Mouse (Mus musculus): ENCODE measurements around the gene Gm49394. TPM values are rescaled to one million over a fixed set of nuclear protein-coding genes. Genes with fewer than 3 reads are reported as not detected.

Gene Gm49394
- polyA plus RNA-seq, 1 experiment: not detected

DNA sequence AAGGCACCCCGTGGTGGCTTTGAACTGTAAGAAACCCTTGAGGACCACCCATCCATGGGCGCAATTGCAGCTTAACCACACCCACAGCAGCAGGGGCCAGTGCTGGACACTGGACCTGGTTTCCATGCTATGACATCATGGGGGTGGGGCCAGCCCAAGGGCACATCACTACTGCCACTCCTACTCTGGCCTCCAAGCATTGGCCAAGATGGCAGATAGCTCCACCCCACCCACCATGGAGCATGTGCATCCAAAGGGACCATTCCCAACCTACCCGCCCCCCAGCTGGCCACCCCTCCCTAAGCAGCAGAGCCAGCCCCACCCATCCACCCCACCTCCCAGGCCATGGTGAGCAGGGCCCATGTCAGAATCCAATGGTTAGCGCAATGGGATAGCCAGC lies 13.7 kb downstream of the Gm49394 start:
- 76% methylated on average over 4 of the region's 4 CpGs for WGBS
- Histone ChIP-seq H3K4me1 (ENCODE audit: control insufficient read depth, insufficient read depth, low read length) (no peaks in the 10 kb centered on the region), H3K27ac (ENCODE audit: control insufficient read depth, insufficient read depth, low read depth, low read length, poor library complexity) (no peak overlapping the region), H3K4me3 (replicated peaks; ENCODE audit: control insufficient read depth, low read depth, low read length) (no peak overlapping the region)
- no peak for TF ChIP-seq CTCF (IDR thresholded peaks at IDR 0.05; ENCODE audit: control insufficient read depth, insufficient read depth, low read length)
- TF ChIP-seq POLR2A (IDR thresholded peaks at IDR 0.05; ENCODE audit: borderline replicate concordance, control insufficient read depth, low read depth, low read length): no peak

- Histone ChIP-seq H3K4me3 (replicated peaks; ENCODE audit: control insufficient read depth, low read depth, low read length) (no peak overlapping the region), H3K27ac (ENCODE audit: control insufficient read depth, insufficient read depth, low read depth, low read length, poor library complexity) (no peak overlapping the region), H3K4me1 (ENCODE audit: control insufficient read depth, insufficient read depth, low read length) (no peaks in the 10 kb centered on the region)
- TF ChIP-seq POLR2A (IDR thresholded peaks at IDR 0.05; ENCODE audit: borderline replicate concordance, control insufficient read depth, low read depth, low read length) (no peak), CTCF (IDR thresholded peaks at IDR 0.05; ENCODE audit: control insufficient read depth, insufficient read depth, low read length) (no peak)
- WGBS: 49% methylated on average over 11 of the region's 11 CpGs
Measured at GRCm38 (mm10) chr7:142655633-142656032, 14.1 kb downstream of the Gm49394 start.

DNA sequence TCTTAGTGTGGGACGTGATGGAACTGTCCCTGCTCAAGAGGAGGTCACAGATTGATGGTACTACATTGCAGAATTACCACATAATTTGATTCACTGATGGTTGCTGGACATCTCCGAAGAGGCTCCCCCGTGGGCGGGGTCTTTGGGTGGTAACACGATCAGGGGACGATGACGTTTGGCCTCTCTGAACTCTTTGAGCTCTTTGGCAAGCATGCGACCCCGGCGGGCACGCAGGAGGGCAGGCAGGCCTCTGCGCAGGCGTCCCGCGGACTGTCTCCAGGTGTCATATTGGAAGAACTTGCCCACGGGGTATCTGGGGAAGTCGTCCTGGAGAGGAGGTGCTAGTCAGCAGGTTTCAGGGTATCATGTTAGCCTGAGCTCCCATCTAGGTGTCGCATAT lies 16.0 kb downstream of the Gm49394 start:
- WGBS: 44% methylated on average over 18 of the region's 18 CpGs
- no peak for TF ChIP-seq CTCF (IDR thresholded peaks at IDR 0.05; ENCODE audit: control insufficient read depth, insufficient read depth, low read length)

DNA sequence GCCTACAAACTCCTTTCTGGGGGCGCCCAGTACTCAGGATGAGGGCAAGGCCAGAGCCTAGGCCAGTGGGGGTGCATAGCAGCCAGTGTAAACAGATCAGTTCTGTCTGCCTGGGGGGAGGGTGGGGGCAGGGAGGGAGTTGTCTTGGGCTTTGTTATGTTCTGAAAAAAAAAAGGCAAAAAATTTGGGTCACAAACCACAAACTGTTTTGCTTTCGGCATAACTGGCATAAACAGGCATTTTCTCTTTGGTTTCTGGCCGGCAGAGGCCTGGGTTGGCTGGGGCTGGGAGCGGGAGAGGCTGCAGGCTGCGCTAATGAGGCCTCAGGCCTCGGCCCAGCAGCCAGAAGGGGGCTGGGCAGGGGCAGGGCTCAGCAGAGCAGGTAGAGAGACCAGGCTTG lies 23.1 kb downstream of the Gm49394 start:
- no peak for TF ChIP-seq CTCF (IDR thresholded peaks at IDR 0.05; ENCODE audit: control insufficient read depth, insufficient read depth, low read length)
- TF ChIP-seq POLR2A (IDR thresholded peaks at IDR 0.05; ENCODE audit: borderline replicate concordance, control insufficient read depth, low read depth, low read length): no peak
- Histone ChIP-seq H3K27ac (ENCODE audit: control insufficient read depth, insufficient read depth, low read depth, low read length, poor library complexity) (no peak overlapping the region), H3K4me1 (ENCODE audit: control insufficient read depth, insufficient read depth, low read length) (no peaks in the 10 kb centered on the region), H3K4me3 (replicated peaks; ENCODE audit: control insufficient read depth, low read depth, low read length) (no peak overlapping the region)
- 72% methylated on average over 6 of the region's 6 CpGs for WGBS

More for the DNA sequence above, 16.0 kb downstream of the Gm49394 start:
- H3K4me3 ChIP-seq (replicated peaks; ENCODE audit: control insufficient read depth, low read depth, low read length): no peak overlapping the region
- no peaks in the 10 kb centered on the region for H3K4me1 ChIP-seq (ENCODE audit: control insufficient read depth, insufficient read depth, low read length)
- no peak overlapping the region for H3K27ac ChIP-seq (ENCODE audit: control insufficient read depth, insufficient read depth, low read depth, low read length, poor library complexity)

GRCm38 (mm10) chr7:142645045-142645444 lies 24.7 kb downstream of the Gm49394 start:
- no peak overlapping the region for H3K4me3 ChIP-seq (replicated peaks; ENCODE audit: control insufficient read depth, low read depth, low read length)
- WGBS: 32% methylated on average over 5 of the region's 5 CpGs
- no peaks in the 10 kb centered on the region for H3K4me1 ChIP-seq (ENCODE audit: control insufficient read depth, insufficient read depth, low read length)
- no peak overlapping the region for H3K27ac ChIP-seq (ENCODE audit: control insufficient read depth, insufficient read depth, low read depth, low read length, poor library complexity)
- no peak for TF ChIP-seq POLR2A (IDR thresholded peaks at IDR 0.05; ENCODE audit: borderline replicate concordance, control insufficient read depth, low read depth, low read length)
- TF ChIP-seq CTCF (IDR thresholded peaks at IDR 0.05; ENCODE audit: control insufficient read depth, insufficient read depth, low read length): no peak

GRCm38 (mm10) chr7:142636178-142636577 lies 33.6 kb downstream of the Gm49394 start:
- no peak overlapping the region for H3K4me3 ChIP-seq (replicated peaks; ENCODE audit: control insufficient read depth, low read depth, low read length)
- TF ChIP-seq POLR2A (IDR thresholded peaks at IDR 0.05; ENCODE audit: borderline replicate concordance, control insufficient read depth, low read depth, low read length) (no peak), CTCF (IDR thresholded peaks at IDR 0.05; ENCODE audit: control insufficient read depth, insufficient read depth, low read length) (no peak)
- H3K4me1 ChIP-seq (ENCODE audit: control insufficient read depth, insufficient read depth, low read length): no peaks in the 10 kb centered on the region

GRCm38 (mm10) chr7:142630691-142631090 lies 39.1 kb downstream of the Gm49394 start:
- Histone ChIP-seq H3K4me1 (ENCODE audit: control insufficient read depth, insufficient read depth, low read length) (no peaks in the 10 kb centered on the region), H3K27ac (ENCODE audit: control insufficient read depth, insufficient read depth, low read depth, low read length, poor library complexity) (no peak overlapping the region), H3K4me3 (replicated peaks; ENCODE audit: control insufficient read depth, low read depth, low read length) (no peak overlapping the region)
- 85% methylated on average over 10 of the region's 10 CpGs for WGBS
- TF ChIP-seq CTCF (IDR thresholded peaks at IDR 0.05; ENCODE audit: control insufficient read depth, insufficient read depth, low read length) (no peak), POLR2A (IDR thresholded peaks at IDR 0.05; ENCODE audit: borderline replicate concordance, control insufficient read depth, low read depth, low read length) (no peak)

More at GRCm38 (mm10) chr7:142636178-142636577, 33.6 kb downstream of the Gm49394 start:
- H3K27ac ChIP-seq (ENCODE audit: control insufficient read depth, insufficient read depth, low read depth, low read length, poor library complexity): no peak overlapping the region

GRCm38 (mm10) chr7:142629806-142630205 lies 39.9 kb downstream of the Gm49394 start:
- no peaks in the 10 kb centered on the region for H3K4me1 ChIP-seq (ENCODE audit: control insufficient read depth, insufficient read depth, low read length)
- H3K27ac ChIP-seq (ENCODE audit: control insufficient read depth, insufficient read depth, low read depth, low read length, poor library complexity): no peak overlapping the region
- TF ChIP-seq CTCF (IDR thresholded peaks at IDR 0.05; ENCODE audit: control insufficient read depth, insufficient read depth, low read length) (no peak), POLR2A (IDR thresholded peaks at IDR 0.05; ENCODE audit: borderline replicate concordance, control insufficient read depth, low read depth, low read length) (no peak)
- H3K4me3 ChIP-seq (replicated peaks; ENCODE audit: control insufficient read depth, low read depth, low read length): no peak overlapping the region
- WGBS: 81% methylated on average over 6 of the region's 6 CpGs

GRCm38 (mm10) chr7:142622180-142622579 lies 47.6 kb downstream of the Gm49394 start:
- Histone ChIP-seq H3K4me3 (replicated peaks; ENCODE audit: control insufficient read depth, low read depth, low read length) (no peak overlapping the region), H3K27ac (ENCODE audit: control insufficient read depth, insufficient read depth, low read depth, low read length, poor library complexity) (no peak overlapping the region), H3K4me1 (ENCODE audit: control insufficient read depth, insufficient read depth, low read length) (no peaks in the 10 kb centered on the region)
- 61% methylated on average over 4 of the region's 4 CpGs for WGBS
- TF ChIP-seq POLR2A (IDR thresholded peaks at IDR 0.05; ENCODE audit: borderline replicate concordance, control insufficient read depth, low read depth, low read length) (no peak), CTCF (IDR thresholded peaks at IDR 0.05; ENCODE audit: control insufficient read depth, insufficient read depth, low read length) (no peak)
